Mouse (Mus musculus): Measurements from ENCODE around the gene AW549877.
A peak's percentile ranks its signal among the peaks of the same experiment; 100 is the strongest.

AW549877 gene

GRCm38 (mm10) chr15:3995448-3996266 lies at the start of gene AW549877:
Gene AW549877, minus strand, starts transcription at chr15:3995744.
- DNase-seq (ENCODE audit: low read depth) = peak; percentile 99

- peak; percentile 75 for DNase-seq (ENCODE audit: low read depth)
Observed at GRCm38 (mm10) chr15:4043032-4043471, 47.5 kb upstream of the AW549877 start.

DNA sequence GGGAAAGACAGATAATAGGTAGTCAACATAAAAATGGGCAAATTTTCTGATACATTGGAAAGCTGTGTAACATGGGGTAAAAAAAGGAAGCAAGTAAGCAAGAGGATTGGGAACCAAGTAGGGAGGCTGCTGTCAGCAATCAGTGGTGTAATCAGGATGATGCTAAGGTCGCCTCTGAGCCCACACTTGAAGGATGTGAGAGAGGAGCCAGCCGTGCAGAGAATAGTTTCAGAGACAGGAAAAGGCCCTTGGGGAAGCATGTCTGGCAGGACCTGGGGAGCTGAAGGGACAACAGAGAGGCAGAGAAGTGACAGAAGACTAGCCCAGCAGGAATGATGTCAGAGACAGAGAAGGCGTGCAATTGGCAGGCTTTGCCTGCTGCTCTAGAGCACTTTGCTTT lies 46.9 kb upstream of the AW549877 start:
- DNase-seq (ENCODE audit: low read depth) = no peak

- DNase-seq (ENCODE audit: low read depth) = no peak
Observed at GRCm38 (mm10) chr15:4033168-4034004, 37.8 kb upstream of the AW549877 start.

DNA sequence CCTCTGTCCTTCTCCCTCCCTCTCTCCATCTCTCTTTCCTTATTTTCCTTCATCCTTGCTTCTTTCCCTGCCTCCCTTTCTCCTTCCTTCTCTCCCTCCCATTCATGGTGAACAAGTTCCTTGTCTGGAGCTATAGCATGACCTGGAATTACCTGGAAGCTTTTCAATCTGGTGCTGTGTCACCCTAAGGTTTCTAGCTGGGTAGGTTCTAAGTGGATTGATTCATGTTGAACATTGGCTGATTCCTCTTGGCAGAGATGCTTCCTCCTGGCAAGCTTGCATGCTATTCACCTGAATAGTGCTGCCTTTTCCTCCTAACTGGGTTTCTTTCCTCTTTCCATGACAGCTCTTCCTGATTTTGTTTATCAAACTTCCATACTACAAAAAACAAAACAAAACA lies 33.4 kb upstream of the AW549877 start:
- no peak for DNase-seq (ENCODE audit: low read depth)

GRCm38 (mm10) chr15:4028411-4028700 lies 32.8 kb upstream of the AW549877 start:
- no peak for DNase-seq (ENCODE audit: low read depth)

DNA sequence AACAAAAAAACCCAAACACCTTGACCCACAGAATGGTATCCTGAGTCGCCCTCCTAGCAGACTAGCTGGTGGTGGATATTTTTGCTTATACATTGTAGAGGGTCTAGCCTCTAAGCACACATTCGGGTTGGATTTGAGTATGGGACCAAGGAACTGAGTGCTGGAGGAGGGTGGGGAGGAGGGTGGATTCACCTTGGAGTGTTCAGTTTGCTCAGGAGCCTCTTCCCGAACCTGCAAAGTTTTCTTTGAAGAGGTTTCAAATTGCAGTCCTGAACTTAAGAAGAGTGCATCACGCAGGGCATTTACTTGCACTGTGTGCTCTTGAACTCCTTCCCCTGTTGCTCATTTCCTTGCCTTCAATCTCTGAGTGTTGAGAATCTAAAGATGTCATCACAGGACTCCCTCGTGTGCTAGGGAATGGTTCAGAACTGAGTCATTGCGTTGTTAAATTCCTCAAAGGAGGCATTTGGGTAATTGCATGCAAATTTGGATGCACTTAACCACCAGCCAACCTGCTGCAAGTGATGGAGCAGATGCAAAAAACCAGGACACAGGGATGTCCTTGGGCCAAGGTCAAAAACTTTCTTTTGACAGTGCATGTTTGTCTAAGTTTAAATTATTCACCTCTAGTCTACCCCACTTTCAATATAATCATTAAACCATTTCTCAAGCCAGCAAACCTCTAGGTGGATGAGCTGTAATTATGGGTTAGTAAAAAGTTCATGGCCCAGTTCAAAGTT lies 32.3 kb upstream of the AW549877 start:
- peak; percentile 71 for DNase-seq (ENCODE audit: low read depth)

DNA sequence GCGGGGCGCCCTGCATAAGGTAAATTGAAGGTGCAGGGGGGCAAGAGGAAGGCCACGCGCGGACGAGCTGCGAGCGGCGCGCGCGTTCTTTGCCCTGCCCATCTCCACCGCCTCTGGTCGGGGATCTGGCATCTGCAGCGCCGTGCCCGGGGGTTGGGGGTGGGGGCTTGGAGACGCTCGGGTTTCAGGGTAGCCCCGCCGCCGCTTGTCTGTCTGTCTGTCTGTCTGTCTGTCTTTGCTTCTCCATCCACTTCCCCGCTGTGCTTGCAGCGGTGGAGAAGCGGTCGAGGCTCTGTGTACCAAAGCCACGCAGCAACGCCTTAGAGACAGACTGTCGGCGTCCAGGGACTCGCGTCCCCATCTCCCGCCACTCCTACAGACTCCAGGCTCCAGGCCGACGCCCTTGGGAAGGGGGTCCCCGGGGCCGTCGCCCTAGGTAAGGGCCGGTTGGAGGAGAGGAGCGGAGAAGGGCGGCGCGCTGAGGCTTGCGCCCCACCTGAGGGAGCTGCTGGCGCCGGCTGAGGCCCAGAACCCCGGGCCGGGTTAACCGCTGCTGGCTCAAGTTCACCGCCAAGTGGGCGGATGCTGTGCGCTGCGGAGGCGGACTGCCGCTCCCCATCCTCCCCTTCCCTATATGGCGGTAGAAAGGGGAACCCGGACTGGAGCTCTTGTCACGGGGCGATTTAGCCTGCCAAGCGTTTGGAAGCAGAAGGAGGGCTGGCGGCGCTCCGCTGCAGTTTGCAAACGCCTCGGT lies 31.5 kb upstream of the AW549877 start:
- peak; percentile 92 for DNase-seq (ENCODE audit: low read depth)

DNA sequence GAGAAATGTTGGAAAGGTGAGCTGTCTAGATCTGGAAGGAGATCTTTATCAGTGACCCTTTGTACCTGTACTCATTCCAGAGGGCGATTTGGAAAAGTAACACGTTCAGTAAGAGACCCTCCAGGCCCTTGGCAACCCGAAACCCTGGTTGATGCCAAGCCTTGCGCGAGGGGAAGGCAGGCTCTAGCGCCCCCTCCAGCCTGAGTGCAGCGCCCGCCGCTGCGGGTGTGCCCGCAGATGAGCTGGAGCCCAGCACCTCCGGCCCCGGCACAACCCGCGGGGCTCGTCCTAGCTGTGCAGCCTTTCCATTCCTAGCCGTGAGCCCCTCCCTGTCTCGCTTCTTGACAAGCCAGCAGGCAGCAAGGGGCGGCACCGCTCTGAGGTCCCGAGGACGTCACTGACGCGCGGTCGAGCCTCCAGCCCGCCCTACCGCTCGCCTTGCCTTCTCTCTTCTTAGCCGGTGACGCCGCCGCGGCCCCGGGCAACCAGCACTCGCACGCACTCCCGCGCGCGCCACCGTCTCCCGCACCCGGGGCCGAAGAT lies 30.8 kb upstream of the AW549877 start, which contains the start of gene Oxct1:
Gene Oxct1 (plus strand): TSS at position 153 of the 543 bp plus-strand sequence.
- DNase-seq (ENCODE audit: low read depth) = peak; percentile 95

GRCm38 (mm10) chr15:4025508-4025904 lies 30.0 kb upstream of the AW549877 start:
- DNase-seq (ENCODE audit: low read depth) = peak; percentile 13

GRCm38 (mm10) chr15:4024726-4025507 lies 29.4 kb upstream of the AW549877 start:
- DNase-seq (ENCODE audit: low read depth) = peak; percentile 71

GRCm38 (mm10) chr15:4023747-4024146 lies 28.2 kb upstream of the AW549877 start:
- no peak for DNase-seq (ENCODE audit: low read depth)

GRCm38 (mm10) chr15:4020711-4021110 lies 25.2 kb upstream of the AW549877 start:
- DNase-seq (ENCODE audit: low read depth) = peak; percentile 50

GRCm38 (mm10) chr15:4013873-4014272 lies 18.3 kb upstream of the AW549877 start:
- DNase-seq (ENCODE audit: low read depth) = no peak

DNA sequence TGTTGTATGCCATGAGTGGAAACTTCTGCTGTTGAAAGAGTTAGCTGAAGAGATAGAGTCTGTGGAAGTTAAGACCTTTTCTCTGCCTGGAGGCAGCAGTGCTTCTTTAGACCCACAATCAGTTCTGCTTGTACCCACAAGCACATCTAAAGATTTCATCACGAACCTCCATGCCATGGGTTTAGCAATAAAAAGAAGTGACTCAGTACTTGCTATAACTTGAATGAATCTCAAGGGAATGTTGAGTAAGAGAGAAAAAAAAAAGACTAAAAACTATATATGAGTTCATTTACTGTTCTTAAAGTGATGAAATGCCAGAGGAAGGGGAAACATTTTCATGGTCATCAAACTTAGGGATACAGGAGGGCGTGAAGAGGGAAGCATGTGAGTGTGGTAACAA lies 5.0 kb upstream of the AW549877 start:
- DNase-seq (ENCODE audit: low read depth) = peak; percentile 62

DNA sequence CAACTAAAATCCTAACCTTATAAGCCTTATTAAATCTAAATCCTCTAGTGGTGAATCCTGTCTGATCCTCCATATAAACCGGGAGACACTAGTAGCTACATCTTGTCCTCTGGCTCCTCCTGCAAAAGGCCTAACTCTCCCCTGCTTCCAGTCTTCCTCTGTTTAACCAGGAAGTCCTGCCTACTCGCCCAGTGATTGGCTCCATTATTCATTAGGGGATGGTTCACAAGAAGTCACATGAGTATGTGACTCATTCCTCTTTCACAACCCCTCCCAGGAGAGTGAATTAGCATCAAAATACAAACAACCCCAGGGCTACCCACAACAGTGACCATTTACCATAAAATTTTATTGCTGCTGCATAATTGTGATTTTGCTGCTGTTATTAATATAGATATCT lies 3.6 kb upstream of the AW549877 start:
- DNase-seq (ENCODE audit: low read depth) = peak; percentile 61

- no peak for DNase-seq (ENCODE audit: low read depth)
Observed at GRCm38 (mm10) chr15:3996267-3997010, 895 bp upstream of the AW549877 start.

DNA sequence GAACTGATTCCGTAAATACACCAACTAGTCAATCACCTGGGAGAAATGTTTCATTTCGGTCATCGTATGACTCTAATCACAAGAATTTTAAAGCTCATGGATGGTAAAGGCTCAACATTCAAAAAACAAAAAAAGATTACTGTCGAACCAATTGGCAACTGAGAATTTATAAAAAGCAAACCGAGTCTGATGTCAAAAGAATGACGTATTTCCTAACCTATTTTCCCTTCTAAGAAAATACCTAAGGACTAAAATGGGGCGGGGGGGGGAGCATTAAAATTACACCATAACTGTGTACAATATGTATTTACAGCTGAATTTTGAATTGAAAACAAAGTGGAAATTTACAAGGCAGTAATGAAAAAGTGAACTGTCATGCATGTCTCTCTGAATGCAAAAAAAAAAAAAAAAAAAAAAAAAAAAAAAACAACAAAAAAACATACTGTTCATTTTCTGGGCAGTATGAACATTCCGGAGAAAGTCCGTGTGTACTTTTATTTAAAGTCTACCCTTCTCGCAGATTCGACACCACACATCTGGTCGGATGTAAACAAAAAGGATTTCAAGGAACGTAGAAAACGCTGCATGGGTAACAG lies 594 bp downstream of the AW549877 start:
- DNase-seq (ENCODE audit: low read depth) = peak; percentile 43

GRCm38 (mm10) chr15:3987981-3988380 lies 7.6 kb downstream of the AW549877 start:
- DNase-seq (ENCODE audit: low read depth) = peak; percentile 77
